Mouse (Mus musculus): ENCODE data around the gene Rab3c.
A peak's percentile ranks its signal among the peaks of the same experiment; 100 is the strongest.

Gene Rab3c

GRCm38 (mm10) chr13:110094998-110095397, 185.8 kb downstream of the Rab3c start:
- DNase-seq (ENCODE audit: low spot score in 2 of 2) = no peak

GRCm38 (mm10) chr13:110093720-110094685, 186.8 kb downstream of the Rab3c start:
- no peak for DNase-seq (ENCODE audit: low spot score in 2 of 2)

GRCm38 (mm10) chr13:110083961-110084360, 196.8 kb downstream of the Rab3c start:
- DNase-seq (ENCODE audit: low spot score in 2 of 2) = no peak

GRCm38 (mm10) chr13:110081174-110081573, 199.6 kb downstream of the Rab3c start:
- DNase-seq (ENCODE audit: low spot score in 2 of 2) = no peak

- peak in 1 of 2 experiments; percentile 11 for DNase-seq (ENCODE audit: low spot score in 2 of 2)
These were observed 205.2 kb downstream of the Rab3c start for GRCm38 (mm10) chr13:110075587-110075986.

GRCm38 (mm10) chr13:110074180-110074579, 206.6 kb downstream of the Rab3c start:
- no peak for DNase-seq (ENCODE audit: low spot score in 2 of 2)

GRCm38 (mm10) chr13:110067149-110067548, 213.6 kb downstream of the Rab3c start:
- no peak for DNase-seq (ENCODE audit: low spot score in 2 of 2)

- no peak for DNase-seq (ENCODE audit: low spot score in 2 of 2)
These were observed 214.1 kb downstream of the Rab3c start for GRCm38 (mm10) chr13:110066674-110067073.

GRCm38 (mm10) chr13:110062835-110063411, 217.9 kb downstream of the Rab3c start:
- DNase-seq (ENCODE audit: low spot score in 2 of 2) = peak; percentile 41 to 58

- DNase-seq (ENCODE audit: low spot score in 2 of 2) = no peak
These were observed 218.5 kb downstream of the Rab3c start for GRCm38 (mm10) chr13:110062288-110062687.

GRCm38 (mm10) chr13:110054538-110054937, 226.3 kb downstream of the Rab3c start:
- DNase-seq (ENCODE audit: low spot score in 2 of 2) = no peak

- DNase-seq (ENCODE audit: low spot score in 2 of 2) = no peak
These were observed 231.9 kb downstream of the Rab3c start for GRCm38 (mm10) chr13:110048767-110049434.

GRCm38 (mm10) chr13:110044418-110044817, 236.4 kb downstream of the Rab3c start:
- DNase-seq (ENCODE audit: low spot score in 2 of 2) = no peak

GRCm38 (mm10) chr13:110039779-110040498, 240.9 kb downstream of the Rab3c start:
- no peak for DNase-seq (ENCODE audit: low spot score in 2 of 2)

- DNase-seq (ENCODE audit: low spot score in 2 of 2) = no peak
These were observed 241.6 kb downstream of the Rab3c start for GRCm38 (mm10) chr13:110039170-110039569.

- no peak for DNase-seq (ENCODE audit: low spot score in 2 of 2)
These were observed 242.3 kb downstream of the Rab3c start for GRCm38 (mm10) chr13:110038521-110038920.

- DNase-seq (ENCODE audit: low spot score in 2 of 2) = no peak
These were observed 245.9 kb downstream of the Rab3c start for GRCm38 (mm10) chr13:110034885-110035284.

GRCm38 (mm10) chr13:110034041-110034440, 246.8 kb downstream of the Rab3c start:
- no peak for DNase-seq (ENCODE audit: low spot score in 2 of 2)

GRCm38 (mm10) chr13:110031886-110032285, 248.9 kb downstream of the Rab3c start:
- DNase-seq (ENCODE audit: low spot score in 2 of 2) = no peak

- DNase-seq (ENCODE audit: low spot score in 2 of 2) = no peak
These were observed 249.7 kb downstream of the Rab3c start for GRCm38 (mm10) chr13:110031061-110031460.

- no peak for DNase-seq (ENCODE audit: low spot score in 2 of 2)
These were observed 256.2 kb downstream of the Rab3c start for GRCm38 (mm10) chr13:110024381-110025161.

Measured in right cerebral cortex, postnatal 36 days (tissue).